Mouse (Mus musculus): ENCODE results near the gene Ptpn9. TPM values are rescaled to one million over a fixed set of nuclear protein-coding genes. Genes with fewer than 3 reads are reported as not detected.

Gene Ptpn9
- total RNA-seq, 2 experiments from 2014 or later: 60.1 to 62.0 TPM

Other genes with a start within 250 kb of the Ptpn9 start
- 1 to 10 TPM; 6.1 to 8.5 TPM for gene Lingo1, start 198.5 kb upstream of the Ptpn9 start, total RNA-seq (2021)
- 1 to 10 TPM in 1 of 2 experiments, under 1 TPM in 1; 0.73 to 1.4 TPM for gene Odf3l1, start 130.2 kb upstream of the Ptpn9 start, total RNA-seq (2021)
- gene Cspg4, start 129.9 kb upstream of the Ptpn9 start, total RNA-seq (2021): 10 to 100 TPM; 12.4 to 16.5 TPM
- 10 to 100 TPM; 28.4 to 30.7 TPM for gene Snx33, start 66.6 kb upstream of the Ptpn9 start, total RNA-seq (2021)
- gene Imp3, start 57.4 kb upstream of the Ptpn9 start, total RNA-seq (2021): 10 to 100 TPM; 87.2 to 87.5 TPM
- gene Snupn, start 44.0 kb upstream of the Ptpn9 start, total RNA-seq (2021): 10 to 100 TPM; 13.3 to 14.2 TPM
- gene Sin3a, start 77.1 kb downstream of the Ptpn9 start, total RNA-seq (2021): 10 to 100 TPM; 58.0 to 64.5 TPM
- gene Man2c1, start 135.8 kb downstream of the Ptpn9 start, total RNA-seq (2021): 100 to 1,000 TPM; 172 to 175 TPM
- 10 to 100 TPM; 10.8 to 11.1 TPM for gene Neil1, start 153.4 kb downstream of the Ptpn9 start, total RNA-seq (2021)
- gene Commd4, start 163.4 kb downstream of the Ptpn9 start, total RNA-seq (2021): 10 to 100 TPM; 65.7 to 78.2 TPM
- gene Trcg1, start 241.6 kb downstream of the Ptpn9 start, total RNA-seq (2021): not detected

All from adrenal gland, postnatal 4 days (tissue).